Comparison of ENCODE assay signal across 10 mouse cellular contexts in the genomic region with DNA sequence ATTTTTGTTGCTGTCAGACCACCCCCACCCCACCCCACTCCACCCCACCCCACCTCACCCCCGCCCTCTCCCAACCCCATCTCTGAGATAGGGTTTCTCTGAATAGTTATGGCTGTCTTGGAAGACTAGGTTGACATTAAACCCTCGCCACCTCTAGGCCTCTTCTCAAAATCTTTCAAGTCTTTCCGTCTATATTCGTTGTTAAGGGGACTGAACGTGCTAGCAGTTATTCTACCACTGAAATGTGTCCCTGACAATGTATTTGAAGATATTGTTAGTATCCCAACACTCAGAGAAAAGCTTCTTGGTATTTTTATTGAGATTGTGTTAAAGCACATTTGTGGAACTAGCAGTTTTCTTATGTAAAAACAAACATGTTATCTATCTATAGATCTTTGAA. TPM values are rescaled to one million over a fixed set of nuclear protein-coding genes. Genes with fewer than 3 reads are reported as not detected.
A peak's percentile ranks its signal among the peaks of the same experiment; 100 is the strongest.
DNase-seq lines count a peak whose midpoint lies in the region; ATAC-seq and TF ChIP-seq lines count a peak whose summit lies in the region.
"Had no signal": no experiment of that assay in that cellular context is flagged by ENCODE, and none has a peak within 500 bp of the region (broad histone marks: within the 10 kb centered on the region; RNA-seq: fewer than 3 reads in every experiment).

No protein-coding gene starts in this region.

- no peaks in the 10 kb centered on the region for H3K9me3 ChIP-seq in forebrain, embryonic 12.5 days
- no peaks in the 10 kb centered on the region for H3K9me3 ChIP-seq in forebrain, embryonic 16.5 days (ENCODE audit: control insufficient read depth, low read length)
- no peaks in the 10 kb centered on the region for H3K9me3 ChIP-seq in embryonic facial prominence, embryonic 12.5 days
- H3K9me3 ChIP-seq in limb, embryonic 14.5 days (ENCODE audit: control insufficient read depth, low read length): no peaks in the 10 kb centered on the region

- H3K4me3 ChIP-seq in forebrain, embryonic 12.5 days (replicated peaks): peak overlapping the region; percentile 58; the same call in 1 of the 2 replicates
- no peak overlapping the region for H3K4me3 ChIP-seq in forebrain, embryonic 16.5 days (replicated peaks; ENCODE audit: low read length)
- peak overlapping the region; percentile 62 for H3K4me3 ChIP-seq in embryonic facial prominence, embryonic 12.5 days
- peak overlapping the region; percentile 44 for H3K4me3 ChIP-seq in limb, embryonic 14.5 days (replicated peaks; ENCODE audit: low read length)

- DNase-seq in 3134 (ENCODE audit: extremely low read depth, insufficient read length, low spot score): peak; percentile 33
- DNase-seq in limb, embryonic 14.5 days (ENCODE audit: low spot score): no peak
- DNase-seq in layer of hippocampus, postnatal 14 days (ENCODE audit: low spot score in 2 of 2): no peak
- DNase-seq: cerebellum, postnatal 14 days; right cerebral cortex, adult 18-20 months had no signal

- TF ChIP-seq POLR2A in limb, embryonic 14.5 days (IDR thresholded peaks at IDR 0.05; ENCODE audit: borderline replicate concordance, extremely low read depth, insufficient read depth, insufficient read length): no peak

- peak overlapping the region; percentile 95 for H3K4me2 ChIP-seq in forebrain, embryonic 12.5 days
- no peak overlapping the region for H3K4me2 ChIP-seq in forebrain, embryonic 16.5 days (ENCODE audit: low read length)
- H3K4me2 ChIP-seq in embryonic facial prominence, embryonic 12.5 days (replicated peaks): peak overlapping the region; percentile 92
- H3K4me2 ChIP-seq in limb, embryonic 14.5 days (replicated peaks; ENCODE audit: low read depth, low read length, severe bottlenecking): peak overlapping the region; percentile 73

- no peaks in the 10 kb centered on the region for H3K27me3 ChIP-seq in forebrain, embryonic 12.5 days
- no peaks in the 10 kb centered on the region for H3K27me3 ChIP-seq in forebrain, embryonic 16.5 days (replicated peaks; ENCODE audit: control insufficient read depth, insufficient read depth, low read length)
- no peaks in the 10 kb centered on the region for H3K27me3 ChIP-seq in embryonic facial prominence, embryonic 12.5 days
- no peaks in the 10 kb centered on the region for H3K27me3 ChIP-seq in limb, embryonic 14.5 days (ENCODE audit: control insufficient read depth, insufficient read depth, low read length)

- H3K27ac ChIP-seq in forebrain, embryonic 12.5 days: peak overlapping the region; percentile 99
- H3K27ac ChIP-seq in forebrain, embryonic 16.5 days (ENCODE audit: low read length): no peak overlapping the region
- H3K27ac ChIP-seq in embryonic facial prominence, embryonic 12.5 days: peak overlapping the region; percentile 99
- H3K27ac ChIP-seq in limb, embryonic 14.5 days (replicated peaks; ENCODE audit: low read depth, low read length): 0 out of 2 replicates have a peak overlapping the region, but pooled peaks have one; percentile 92

- ATAC-seq in forebrain, embryonic 12.5 days (ENCODE audit: low FRiP score): no peak
- ATAC-seq in forebrain, embryonic 16.5 days: no peak
- ATAC-seq in embryonic facial prominence, embryonic 12.5 days (ENCODE audit: insufficient number of reproducible peaks, insufficient read depth, low FRiP score, low TSS enrichment): no peak
- ATAC-seq in limb, embryonic 14.5 days (ENCODE audit: low FRiP score, low read depth): no peak
- no peak for ATAC-seq in monocyte, adult 5-6 weeks (replicated peaks; ENCODE audit: insufficient number of reproducible peaks, low FRiP score, low TSS enrichment, poor library complexity, severe bottlenecking)
- ATAC-seq in frontal cortex, adult (ENCODE audit: low TSS enrichment): no peak

- 68% methylated on average over 5 of the region's 5 CpGs for WGBS in forebrain, embryonic 12.5 days
- WGBS in forebrain, embryonic 16.5 days: 70% methylated on average over 5 of the region's 5 CpGs
- WGBS in embryonic facial prominence, embryonic 12.5 days: 52% methylated on average over 5 of the region's 5 CpGs
- WGBS in limb, embryonic 14.5 days: 50% methylated on average over 5 of the region's 5 CpGs

- peaks cover 31% of the 10 kb centered on the region for H3K4me1 ChIP-seq in forebrain, embryonic 12.5 days
- H3K4me1 ChIP-seq in forebrain, embryonic 16.5 days (replicated peaks; ENCODE audit: control insufficient read depth, insufficient read depth, low read length): peaks cover 16% of the 10 kb centered on the region
- H3K4me1 ChIP-seq in embryonic facial prominence, embryonic 12.5 days: peaks cover 13% of the 10 kb centered on the region; the same call in 1 of the 2 replicates
- H3K4me1 ChIP-seq in limb, embryonic 14.5 days (ENCODE audit: control insufficient read depth, insufficient read depth, low read length): peaks cover 11% of the 10 kb centered on the region

- H3K36me3 ChIP-seq in forebrain, embryonic 12.5 days (replicated peaks): no peaks in the 10 kb centered on the region
- no peaks in the 10 kb centered on the region for H3K36me3 ChIP-seq in forebrain, embryonic 16.5 days (ENCODE audit: control insufficient read depth, insufficient read depth)
- H3K36me3 ChIP-seq in embryonic facial prominence, embryonic 12.5 days: no peaks in the 10 kb centered on the region
- H3K36me3 ChIP-seq in limb, embryonic 14.5 days (ENCODE audit: control insufficient read depth, insufficient read depth, low read length): no peaks in the 10 kb centered on the region

- H3K9ac ChIP-seq in forebrain, embryonic 12.5 days: no peak overlapping the region
- H3K9ac ChIP-seq in forebrain, embryonic 16.5 days (replicated peaks; ENCODE audit: low read depth, low read length): no peak overlapping the region
- peak overlapping the region; percentile 83 for H3K9ac ChIP-seq in embryonic facial prominence, embryonic 12.5 days
- peak overlapping the region; percentile 81; the same call in 1 of the 2 replicates for H3K9ac ChIP-seq in limb, embryonic 14.5 days (ENCODE audit: low read depth, low read length, severe bottlenecking)

RNA-seq across cellular contexts. Expression of a gene that starts 2.3 kb away (rescaled TPM):
- 15.2 and 15.9 TPM in 2 replicates for polyA plus RNA-seq in forebrain, embryonic 12.5 days (2016; fragmentation: Nextera tagmentation; extraction: Ambion mirVana)
- polyA plus RNA-seq in forebrain, embryonic 16.5 days (2015; fragmentation: Nextera tagmentation; extraction: Ambion mirVana): 16.7 and 22.7 TPM in 2 replicates
- polyA plus RNA-seq in embryonic facial prominence, embryonic 12.5 days (2016; fragmentation: Nextera tagmentation; extraction: Ambion mirVana): 20.5 and 22.8 TPM in 2 replicates
- 23.7 and 28.5 TPM in 2 replicates for polyA plus RNA-seq in limb, embryonic 14.5 days (2012; rRNA removed)
- polyA plus RNA-seq in limb, embryonic 14.5 days (2014; fragmentation: Nextera tagmentation; extraction: Ambion mirVana): 24.7 and 27.5 TPM in 2 replicates
- 589 to 739 TPM (median 677 TPM) in 3 replicates for total RNA-seq in monocyte, adult 5-6 weeks (2017)
- 10 to 100 TPM; 64.6 to 74.5 TPM for total RNA-seq in layer of hippocampus, postnatal 14 days (2021)

RNA-seq across cellular contexts. Expression of a gene that starts 4.5 kb away (rescaled TPM):
- polyA plus RNA-seq in forebrain, embryonic 12.5 days (2016; fragmentation: Nextera tagmentation; extraction: Ambion mirVana): 11.1 and 13.8 TPM in 2 replicates
- 1.6 and 2.0 TPM in 2 replicates for polyA plus RNA-seq in forebrain, embryonic 16.5 days (2015; fragmentation: Nextera tagmentation; extraction: Ambion mirVana)
- polyA plus RNA-seq in embryonic facial prominence, embryonic 12.5 days (2016; fragmentation: Nextera tagmentation; extraction: Ambion mirVana): 19.2 and 19.3 TPM in 2 replicates
- polyA plus RNA-seq in limb, embryonic 14.5 days (2012; rRNA removed): 41.4 and 92.0 TPM in 2 replicates
- polyA plus RNA-seq in limb, embryonic 14.5 days (2014; fragmentation: Nextera tagmentation; extraction: Ambion mirVana): 8.1 and 12.0 TPM in 2 replicates
- total RNA-seq in monocyte, adult 5-6 weeks (2017): 6.8 TPM in 1 of 3 replicates, not detected in the others
- total RNA-seq in layer of hippocampus, postnatal 14 days (2021): 10 to 100 TPM; 11.9 to 12.2 TPM

RNA-seq across cellular contexts. Expression of a gene that starts 5.6 kb away (rescaled TPM):
- polyA plus RNA-seq in forebrain, embryonic 12.5 days (2016; fragmentation: Nextera tagmentation; extraction: Ambion mirVana): 2.2 and 3.5 TPM in 2 replicates
- polyA plus RNA-seq in forebrain, embryonic 16.5 days (2015; fragmentation: Nextera tagmentation; extraction: Ambion mirVana): 0.86 and 0.95 TPM in 2 replicates
- polyA plus RNA-seq in embryonic facial prominence, embryonic 12.5 days (2016; fragmentation: Nextera tagmentation; extraction: Ambion mirVana): 3.6 and 5.0 TPM in 2 replicates
- polyA plus RNA-seq in limb, embryonic 14.5 days (2012; rRNA removed): 13.5 and 15.9 TPM in 2 replicates
- polyA plus RNA-seq in limb, embryonic 14.5 days (2014; fragmentation: Nextera tagmentation; extraction: Ambion mirVana): 1.2 and 1.4 TPM in 2 replicates
- 151 to 300 TPM (median 178 TPM) in 3 replicates for total RNA-seq in monocyte, adult 5-6 weeks (2017)
- 10 to 100 TPM; 19.6 to 29.4 TPM for total RNA-seq in layer of hippocampus, postnatal 14 days (2021)

RNA-seq across cellular contexts. Expression of a gene that starts 10.0 kb away (rescaled TPM):
- polyA plus RNA-seq in forebrain, embryonic 12.5 days (2016; fragmentation: Nextera tagmentation; extraction: Ambion mirVana): 59.9 and 73.2 TPM in 2 replicates
- polyA plus RNA-seq in forebrain, embryonic 16.5 days (2015; fragmentation: Nextera tagmentation; extraction: Ambion mirVana): 14.5 and 16.2 TPM in 2 replicates
- polyA plus RNA-seq in embryonic facial prominence, embryonic 12.5 days (2016; fragmentation: Nextera tagmentation; extraction: Ambion mirVana): 58.7 and 62.9 TPM in 2 replicates
- polyA plus RNA-seq in limb, embryonic 14.5 days (2012; rRNA removed): 37.1 and 40.4 TPM in 2 replicates
- 39.0 and 40.1 TPM in 2 replicates for polyA plus RNA-seq in limb, embryonic 14.5 days (2014; fragmentation: Nextera tagmentation; extraction: Ambion mirVana)
- total RNA-seq in monocyte, adult 5-6 weeks (2017): 64.3 to 74.6 TPM in 2 of 3 replicates, not detected in the other
- total RNA-seq in layer of hippocampus, postnatal 14 days (2021): 10 to 100 TPM; 27.5 to 46.6 TPM

RNA-seq across cellular contexts. Expression of a gene that starts 11.2 kb away (rescaled TPM):
- polyA plus RNA-seq in forebrain, embryonic 12.5 days (2016; fragmentation: Nextera tagmentation; extraction: Ambion mirVana): 14.0 and 15.8 TPM in 2 replicates
- polyA plus RNA-seq in forebrain, embryonic 16.5 days (2015; fragmentation: Nextera tagmentation; extraction: Ambion mirVana): 4.9 and 6.7 TPM in 2 replicates
- polyA plus RNA-seq in embryonic facial prominence, embryonic 12.5 days (2016; fragmentation: Nextera tagmentation; extraction: Ambion mirVana): 14.0 and 23.7 TPM in 2 replicates
- 52.4 and 65.5 TPM in 2 replicates for polyA plus RNA-seq in limb, embryonic 14.5 days (2012; rRNA removed)
- polyA plus RNA-seq in limb, embryonic 14.5 days (2014; fragmentation: Nextera tagmentation; extraction: Ambion mirVana): 6.5 and 12.4 TPM in 2 replicates
- 9.7 TPM in 1 of 3 replicates, not detected in the others for total RNA-seq in monocyte, adult 5-6 weeks (2017)
- total RNA-seq in layer of hippocampus, postnatal 14 days (2021): 10 to 100 TPM; 26.7 to 45.4 TPM

Comparison
In these comparisons a context has a peak if more than half of its experiments do, and no peak if none do; other contexts are left out.
1. H3K9ac ChIP-seq: peak in embryonic facial prominence, embryonic 12.5 days (single experiment) and limb, embryonic 14.5 days (single experiment); none in forebrain, embryonic 12.5 days (single experiment) and forebrain, embryonic 16.5 days (single experiment).